Mouse (Mus musculus): ENCODE measurements around the gene Vcpkmt. TPM values are rescaled to one million over a fixed set of nuclear protein-coding genes. Genes with fewer than 3 reads are reported as not detected.

Gene Vcpkmt
- total RNA-seq (2023) = 2.0 and 2.9 TPM in 2 replicates

DNA sequence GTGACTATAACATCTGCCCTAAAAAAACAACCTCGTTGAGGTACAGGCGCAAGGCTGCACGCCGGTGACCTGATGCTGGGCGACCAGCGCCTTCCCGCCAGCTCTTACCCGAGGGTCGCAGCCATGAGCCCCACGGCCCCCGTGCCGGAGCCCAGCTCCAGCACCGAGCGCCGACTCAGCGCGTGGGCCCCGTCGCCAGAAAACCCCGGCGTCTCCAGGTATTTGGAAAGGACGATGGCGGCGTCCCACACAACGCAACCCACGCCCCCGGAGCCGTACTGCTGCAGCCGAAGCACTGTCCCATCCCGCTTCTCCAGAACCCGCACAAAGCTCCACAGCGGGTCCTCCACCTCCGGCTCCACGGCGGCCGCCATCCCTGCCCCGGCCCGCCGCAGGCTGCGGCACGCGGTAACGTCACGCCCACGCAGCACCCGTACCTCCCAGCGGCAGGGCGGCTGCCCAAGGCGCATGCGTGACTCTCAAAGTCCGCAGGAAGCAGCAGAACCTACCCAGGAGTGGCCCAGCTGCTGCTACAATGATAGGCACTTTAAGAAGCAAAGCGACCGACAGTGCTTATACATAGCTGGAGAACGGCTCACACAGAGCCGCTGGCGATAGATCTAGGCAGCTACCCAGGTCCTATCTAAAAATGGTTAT is at the start of gene Vcpkmt:
Gene Vcpkmt, minus strand, starts transcription at position 416 of the 657 bp plus-strand sequence.

Other genes with a start within 250 kb of the Vcpkmt start
- 35.0 and 43.5 TPM in 2 replicates for gene Nemf, start 225.9 kb downstream of the Vcpkmt start, total RNA-seq (2023)
- 163 and 204 TPM in 2 replicates for gene Arf6, start 210.9 kb downstream of the Vcpkmt start, total RNA-seq (2023)
- 0.93 and 1.9 TPM in 2 replicates for gene Gm9887, start 210.6 kb downstream of the Vcpkmt start, total RNA-seq (2023)
- 86.8 and 103 TPM in 2 replicates for gene Sos2, start 98.8 kb upstream of the Vcpkmt start, total RNA-seq (2023)
- gene L2hgdh, start 141.8 kb upstream of the Vcpkmt start, total RNA-seq (2023) = 1.2 and 2.3 TPM in 2 replicates
- gene Atp5s, start 141.9 kb upstream of the Vcpkmt start, total RNA-seq (2023) = 2.9 and 5.3 TPM in 2 replicates
- not detected in 2 replicates for gene Cdkl1, start 208.2 kb upstream of the Vcpkmt start, total RNA-seq (2023)

All from neutrophil, adult 65 days (primary cell).